ENCODE assay signal across 8 mouse cellular contexts in the genomic region with DNA sequence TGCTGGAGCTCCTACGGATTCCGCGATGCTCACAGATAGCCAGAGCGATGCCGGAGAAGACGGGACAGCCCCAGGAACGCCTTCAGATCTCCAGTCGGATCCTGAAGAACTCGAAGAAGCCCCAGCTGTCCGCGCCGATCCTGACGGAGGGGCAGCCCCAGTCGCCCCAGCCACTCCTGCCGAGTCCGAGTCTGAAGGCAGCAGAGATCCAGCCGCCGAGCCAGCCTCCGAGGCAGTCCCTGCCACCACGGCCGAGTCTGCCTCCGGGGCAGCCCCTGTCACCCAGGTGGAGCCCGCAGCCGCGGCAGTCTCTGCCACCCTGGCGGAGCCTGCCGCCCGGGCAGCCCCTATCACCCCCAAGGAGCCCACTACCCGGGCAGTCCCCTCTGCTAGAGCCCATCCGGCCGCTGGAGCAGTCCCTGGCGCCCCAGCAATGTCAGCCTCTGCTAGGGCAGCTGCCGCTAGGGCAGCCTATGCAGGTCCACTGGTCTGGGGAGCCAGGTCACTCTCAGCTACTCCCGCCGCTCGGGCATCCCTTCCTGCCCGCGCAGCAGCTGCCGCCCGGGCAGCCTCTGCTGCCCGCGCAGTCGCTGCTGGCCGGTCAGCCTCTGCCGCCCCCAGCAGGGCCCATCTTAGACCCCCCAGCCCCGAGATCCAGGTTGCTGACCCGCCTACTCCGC. TPM values are rescaled to one million over a fixed set of nuclear protein-coding genes. Genes with fewer than 3 reads are reported as not detected.
DNase-seq lines count a peak whose midpoint lies in the region; ATAC-seq and TF ChIP-seq lines count a peak whose summit lies in the region.

No protein-coding gene starts in this region.

- no peak overlapping the region for H3K27ac ChIP-seq in lung, postnatal 0 days (ENCODE audit: low read length)
- H3K27ac ChIP-seq in forebrain, embryonic 15.5 days (replicated peaks): no peak overlapping the region
- no peak overlapping the region for H3K27ac ChIP-seq in limb, embryonic 14.5 days (replicated peaks; ENCODE audit: low read depth, low read length)
- H3K27ac ChIP-seq in stomach, embryonic 14.5 days (ENCODE audit: low read length): no peak overlapping the region

- H3K9me3 ChIP-seq in lung, postnatal 0 days (ENCODE audit: low read length): no peaks in the 10 kb centered on the region; the same call in 1 of the 2 replicates
- peaks cover 9% of the 10 kb centered on the region for H3K9me3 ChIP-seq in forebrain, embryonic 15.5 days
- H3K9me3 ChIP-seq in limb, embryonic 14.5 days (ENCODE audit: control insufficient read depth, low read length): peaks cover 67% of the 10 kb centered on the region
- H3K9me3 ChIP-seq in stomach, embryonic 14.5 days (ENCODE audit: control insufficient read depth, low read depth, low read length): peaks cover 55% of the 10 kb centered on the region

- no peaks in the 10 kb centered on the region for H3K4me1 ChIP-seq in lung, postnatal 0 days (ENCODE audit: insufficient read depth, low read depth, low read length)
- peaks cover 35% of the 10 kb centered on the region for H3K4me1 ChIP-seq in forebrain, embryonic 15.5 days
- H3K4me1 ChIP-seq in limb, embryonic 14.5 days (ENCODE audit: control insufficient read depth, insufficient read depth, low read length): no peaks in the 10 kb centered on the region
- no peaks in the 10 kb centered on the region for H3K4me1 ChIP-seq in stomach, embryonic 14.5 days (ENCODE audit: control insufficient read depth, insufficient read depth, low read length)

- H3K4me3 ChIP-seq in lung, postnatal 0 days (ENCODE audit: low read depth, low read length): peak overlapping the region; percentile 17
- peak overlapping the region; percentile 15 for H3K4me3 ChIP-seq in forebrain, embryonic 15.5 days
- H3K4me3 ChIP-seq in limb, embryonic 14.5 days (replicated peaks; ENCODE audit: low read length): peak overlapping the region; percentile 34
- H3K4me3 ChIP-seq in stomach, embryonic 14.5 days (ENCODE audit: low read depth, low read length): peak overlapping the region; percentile 28

- no peak for TF ChIP-seq EP300 in lung, postnatal 0 days (IDR thresholded peaks at IDR 0.05)

- ATAC-seq in lung, postnatal 0 days: no peak
- no peak for ATAC-seq in forebrain, embryonic 15.5 days (replicated peaks)
- ATAC-seq in limb, embryonic 14.5 days (ENCODE audit: low FRiP score, low read depth): no peak
- ATAC-seq in stomach, embryonic 14.5 days (ENCODE audit: insufficient number of reproducible peaks, insufficient read depth, low FRiP score, low read depth): no peak

- WGBS in lung, postnatal 0 days: 43% methylated on average over 46 of the region's 48 CpGs
- WGBS in forebrain, embryonic 15.5 days: 60% methylated on average over 48 of the region's 48 CpGs
- WGBS in limb, embryonic 14.5 days: 40% methylated on average over 47 of the region's 48 CpGs
- 39% methylated on average over 48 of the region's 48 CpGs for WGBS in stomach, embryonic 14.5 days

- TF ChIP-seq CTCF in lung, postnatal 0 days (IDR thresholded peaks at IDR 0.05): no peak

- H3K27me3 ChIP-seq in lung, postnatal 0 days (replicated peaks; ENCODE audit: insufficient read depth, low read length): peaks cover 17% of the 10 kb centered on the region
- peaks cover 39% of the 10 kb centered on the region for H3K27me3 ChIP-seq in forebrain, embryonic 15.5 days
- H3K27me3 ChIP-seq in limb, embryonic 14.5 days (ENCODE audit: control insufficient read depth, insufficient read depth, low read length): peaks cover 39% of the 10 kb centered on the region
- H3K27me3 ChIP-seq in stomach, embryonic 14.5 days (ENCODE audit: control insufficient read depth, insufficient read depth, low read length): peaks cover 16% of the 10 kb centered on the region; the same call in 1 of the 2 replicates

- TF ChIP-seq POLR2A in limb, embryonic 14.5 days (IDR thresholded peaks at IDR 0.05; ENCODE audit: borderline replicate concordance, extremely low read depth, insufficient read depth, insufficient read length): no peak

- no peak for DNase-seq in lung, postnatal 0 days (ENCODE audit: low spot score)
- no peak for DNase-seq in lung, postnatal 14 days
- no peak for DNase-seq in limb, embryonic 14.5 days (ENCODE audit: low spot score)
- no peak for DNase-seq in cerebellum, postnatal 14 days
- DNase-seq in left cerebral cortex, adult 18-20 months (ENCODE audit: low spot score in 2 of 2): no peak
- no peak for DNase-seq in urinary bladder, postnatal 4 days (ENCODE audit: low spot score in 2 of 2)

- no peaks in the 10 kb centered on the region for H3K36me3 ChIP-seq in lung, postnatal 0 days (ENCODE audit: insufficient read depth, low read length)
- no peaks in the 10 kb centered on the region for H3K36me3 ChIP-seq in forebrain, embryonic 15.5 days
- peaks cover 22% of the 10 kb centered on the region; the same call in 1 of the 2 replicates for H3K36me3 ChIP-seq in limb, embryonic 14.5 days (ENCODE audit: control insufficient read depth, insufficient read depth, low read length)
- H3K36me3 ChIP-seq in stomach, embryonic 14.5 days (ENCODE audit: control insufficient read depth, insufficient read depth, low read length): no peaks in the 10 kb centered on the region

- H3K9ac ChIP-seq in lung, postnatal 0 days (replicated peaks; ENCODE audit: low read depth): no peak overlapping the region
- H3K9ac ChIP-seq in forebrain, embryonic 15.5 days (replicated peaks): no peak overlapping the region
- H3K9ac ChIP-seq in limb, embryonic 14.5 days (ENCODE audit: low read depth, low read length, severe bottlenecking): 0 out of 2 replicates have a peak overlapping the region, but pooled peaks have one; percentile 28
- no peak overlapping the region for H3K9ac ChIP-seq in stomach, embryonic 14.5 days (replicated peaks; ENCODE audit: low read depth, low read length)

- peak overlapping the region; percentile 37 for H3K4me2 ChIP-seq in lung, postnatal 0 days (replicated peaks; ENCODE audit: low read depth, low read length)
- peak overlapping the region; percentile 30; the same call in 1 of the 2 replicates for H3K4me2 ChIP-seq in forebrain, embryonic 15.5 days (replicated peaks)
- peak overlapping the region; percentile 43 for H3K4me2 ChIP-seq in limb, embryonic 14.5 days (replicated peaks; ENCODE audit: low read depth, low read length, severe bottlenecking)
- peak overlapping the region; percentile 42 for H3K4me2 ChIP-seq in stomach, embryonic 14.5 days (replicated peaks; ENCODE audit: low read depth, low read length)

RNA-seq across cellular contexts. Expression of a gene that starts 15.1 kb away (rescaled TPM):
- polyA plus RNA-seq in lung, postnatal 0 days (2015; fragmentation: Nextera tagmentation; extraction: Ambion mirVana): 1,238 and 1,252 TPM in 2 replicates
- polyA plus RNA-seq in forebrain, embryonic 15.5 days (2015; fragmentation: Nextera tagmentation; extraction: Ambion mirVana): 1,144 and 1,250 TPM in 2 replicates
- polyA plus RNA-seq in limb, embryonic 14.5 days (2012; rRNA removed): 2,875 and 2,934 TPM in 2 replicates
- polyA plus RNA-seq in limb, embryonic 14.5 days (2014; fragmentation: Nextera tagmentation; extraction: Ambion mirVana): 2,366 and 2,381 TPM in 2 replicates
- 1,470 and 1,806 TPM in 2 replicates for polyA plus RNA-seq in stomach, embryonic 14.5 days (2014; fragmentation: Nextera tagmentation; extraction: Ambion mirVana)
- total RNA-seq in left cerebral cortex, adult 18-20 months (2021): 1,000 to 10,000 TPM; 1,817 to 1,846 TPM

RNA-seq across cellular contexts. Expression of a gene that starts 47.3 kb away (rescaled TPM):
- 4.8 and 9.6 TPM in 2 replicates for polyA plus RNA-seq in lung, postnatal 0 days (2015; fragmentation: Nextera tagmentation; extraction: Ambion mirVana)
- 6.7 and 7.5 TPM in 2 replicates for polyA plus RNA-seq in forebrain, embryonic 15.5 days (2015; fragmentation: Nextera tagmentation; extraction: Ambion mirVana)
- polyA plus RNA-seq in limb, embryonic 14.5 days (2012; rRNA removed): 0.65 and 0.73 TPM in 2 replicates
- polyA plus RNA-seq in limb, embryonic 14.5 days (2014; fragmentation: Nextera tagmentation; extraction: Ambion mirVana): 11.7 and 13.4 TPM in 2 replicates
- polyA plus RNA-seq in stomach, embryonic 14.5 days (2014; fragmentation: Nextera tagmentation; extraction: Ambion mirVana): 6.9 and 7.2 TPM in 2 replicates
- 1 to 10 TPM; 2.4 to 2.7 TPM for total RNA-seq in left cerebral cortex, adult 18-20 months (2021)
